Mouse (Mus musculus): ENCODE data around the gene Lmx1b.

- TF ChIP-seq EP300 (IDR thresholded peaks at IDR 0.05; ENCODE audit: low read depth): no peak
- no peak for TF ChIP-seq CTCF (IDR thresholded peaks at IDR 0.05; ENCODE audit: low read depth)
These were observed 75.6 kb downstream of the Lmx1b start for GRCm38 (mm10) chr2:33564748-33565147.
